Mouse (Mus musculus) ES-E14 (cell line): ENCODE data around the gene Plcb2.

Experiments
- CHD2 ChIP-seq: IDR thresholded peaks from 2 replicates; pipeline ENCODE4 v1.6.1; 2014; ENCODE audit warnings: mild to moderate bottlenecking, low read depth, low read length, inconsistent platforms
- MAFK ChIP-seq: IDR thresholded peaks from 2 replicates; pipeline ENCODE4 v1.6.1; 2014; ENCODE audit warnings: mild to moderate bottlenecking, low read depth, low read length, inconsistent platforms; ENCODE audit not compliant: insufficient read depth
- ZC3H11A ChIP-seq: IDR thresholded peaks from 2 replicates; pipeline ENCODE4 v1.6.1; 2012; ENCODE audit warnings: low read depth, mild to moderate bottlenecking, inconsistent platforms, low read length, borderline replicate concordance
- ZNF384 ChIP-seq: IDR thresholded peaks from 2 replicates; pipeline ENCODE4 v1.6.1; 2012; ENCODE audit warnings: low read depth, low read length, inconsistent platforms

GRCm38 (mm10) chr2:118674500-118674899, 53.7 kb downstream of the Plcb2 start:
- TF ChIP-seq ZC3H11A (no peak), MAFK (no peak), ZNF384 (no peak), CHD2 (no peak)
